Mouse (Mus musculus) adrenal gland, adult (tissue): Measurements from ENCODE around the gene Gyg.
A peak's percentile ranks its signal among the peaks of the same experiment; 100 is the strongest.
"Not testable (repeated sequence)": the region's sequence is repeated elsewhere in the genome, so short reads cannot be mapped to it uniquely, and the experiment has no call there.

Experiments
- DNase-seq, 2 experiments: peaks; one replicate each; pipeline ENCODE4 v3.0.0; 2022 to 2023; ENCODE audit warnings: low spot score in 1 of 2; ENCODE audit not compliant: inconsistent age in 2 of 2

Gene Gyg

DNA sequence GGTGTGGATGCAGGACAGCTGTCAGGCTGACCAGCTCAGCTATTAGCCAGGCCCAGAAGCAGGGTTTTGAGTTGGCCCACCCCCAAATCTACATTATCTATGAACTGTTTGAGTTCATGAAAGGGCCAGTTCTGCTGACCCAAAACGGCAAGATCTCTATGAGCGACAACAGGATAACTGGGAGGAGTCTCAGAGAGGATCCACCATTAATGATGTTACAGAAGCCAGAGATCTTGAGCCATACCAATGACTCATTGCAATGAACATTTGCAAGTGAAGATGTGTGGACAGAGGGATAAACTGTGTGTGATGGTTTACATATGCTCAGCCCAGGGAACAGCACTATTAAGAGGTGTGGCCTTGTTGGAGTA, 23.8 kb downstream of the Gyg start:
- no peak for DNase-seq

DNA sequence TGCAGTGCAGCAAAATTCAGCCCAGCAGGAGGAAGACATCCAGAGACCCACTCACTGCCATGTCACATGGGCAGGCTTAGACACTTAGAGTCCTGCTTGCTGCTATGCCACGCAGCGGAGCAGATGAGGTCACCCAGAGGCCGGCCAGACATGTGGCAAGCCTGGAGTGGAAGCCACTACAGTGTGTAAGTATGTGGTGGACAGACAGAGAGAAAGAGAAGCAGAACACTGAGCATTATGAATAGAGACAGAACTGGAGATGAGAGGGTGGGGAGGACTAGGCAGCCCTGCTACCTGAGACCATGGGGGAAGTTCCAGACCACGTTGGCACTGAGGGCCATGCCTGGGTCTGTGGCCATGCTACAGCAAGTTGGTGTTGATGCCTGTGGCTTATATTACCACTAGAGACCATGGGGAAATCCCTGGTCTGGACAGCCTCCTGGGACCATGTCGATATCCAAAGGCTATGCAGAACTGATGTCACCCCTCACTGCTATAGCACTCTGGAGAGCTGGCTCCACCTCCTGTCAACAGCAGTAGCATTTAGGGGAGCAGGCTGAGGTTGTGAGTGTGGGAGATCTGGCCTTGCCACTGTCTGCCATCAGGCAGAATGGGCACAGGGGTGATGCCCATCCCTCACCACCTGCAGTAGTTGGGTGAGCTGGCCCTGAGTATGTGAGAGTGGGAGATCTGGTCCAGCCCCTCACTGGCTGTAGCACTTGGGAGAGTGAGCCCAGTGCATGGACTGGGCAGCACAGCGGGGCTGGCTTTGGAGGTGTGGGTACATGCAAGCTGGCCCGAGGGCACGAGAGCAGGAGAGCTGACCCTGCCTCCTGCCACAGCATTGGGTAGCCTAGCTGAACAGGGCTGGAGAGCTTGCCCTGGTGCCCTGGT, 24.4 kb downstream of the Gyg start:
- DNase-seq, result no peak

DNA sequence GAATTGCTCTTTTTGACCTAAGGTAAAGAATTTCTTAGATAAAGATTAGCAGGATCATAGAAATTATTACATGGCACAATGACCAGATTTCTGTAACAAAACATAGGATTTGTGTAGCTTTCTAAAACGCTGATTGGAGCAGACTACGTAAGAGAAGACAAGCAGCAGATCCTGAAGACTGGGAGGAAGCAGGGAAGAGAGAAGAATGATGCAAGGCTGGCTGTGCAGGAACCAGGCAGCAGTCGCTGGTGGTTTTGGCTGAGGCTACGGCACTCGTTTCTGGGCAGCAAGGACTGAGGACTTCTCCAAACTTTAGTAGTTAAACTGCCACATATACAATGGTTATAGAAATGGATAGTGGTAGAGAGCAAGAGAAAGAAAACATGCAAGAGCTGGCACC, 25.6 kb downstream of the Gyg start:
- DNase-seq, result no peak

DNA sequence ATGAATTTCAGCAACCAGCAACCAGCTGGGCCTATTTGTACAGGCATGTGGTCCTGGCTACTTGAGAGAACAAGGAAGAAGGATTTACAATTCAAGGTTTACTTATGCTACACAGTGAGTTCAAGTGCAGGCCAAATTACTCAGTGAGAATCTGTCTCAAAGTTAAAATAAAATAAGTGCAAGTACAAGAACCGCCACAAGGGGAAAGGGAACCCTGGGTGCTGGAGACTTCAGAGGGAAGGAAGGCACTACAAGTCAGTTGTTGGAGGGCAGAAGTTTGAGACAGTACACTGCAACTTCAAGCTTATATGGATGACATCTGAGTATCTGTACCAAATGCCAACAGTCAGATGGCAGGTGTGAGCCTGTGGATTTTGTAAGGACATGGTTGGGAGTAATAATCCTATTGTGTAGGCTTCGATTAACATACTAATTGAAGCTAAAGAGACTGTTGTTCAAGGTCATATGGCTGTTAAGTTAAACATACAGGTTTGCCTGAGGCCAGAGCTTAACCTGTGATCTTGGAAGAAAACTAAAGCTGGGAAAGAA, 28.0 kb downstream of the Gyg start:
- peak in 1 of 2 experiments; percentile 33 for DNase-seq

DNA sequence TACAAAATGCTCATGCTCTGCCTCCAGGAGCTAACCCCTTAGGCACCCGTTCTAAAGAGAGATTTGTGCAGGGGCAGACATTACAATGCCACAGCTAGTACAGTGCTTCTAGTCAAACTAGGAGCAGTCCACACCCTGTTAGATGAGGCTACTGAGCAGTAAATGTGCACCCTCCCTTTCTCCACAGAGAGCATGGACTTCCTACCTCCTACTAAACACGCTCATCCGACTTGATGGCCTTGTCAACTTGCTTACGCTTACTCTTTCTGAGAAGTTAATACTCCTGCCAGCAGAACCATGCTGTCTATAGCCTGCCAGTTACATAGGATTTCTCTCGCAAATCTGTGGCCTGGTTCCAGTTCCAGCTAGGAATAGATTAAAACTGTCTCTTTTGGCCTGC, 29.5 kb downstream of the Gyg start:
- DNase-seq, result no peak

DNA sequence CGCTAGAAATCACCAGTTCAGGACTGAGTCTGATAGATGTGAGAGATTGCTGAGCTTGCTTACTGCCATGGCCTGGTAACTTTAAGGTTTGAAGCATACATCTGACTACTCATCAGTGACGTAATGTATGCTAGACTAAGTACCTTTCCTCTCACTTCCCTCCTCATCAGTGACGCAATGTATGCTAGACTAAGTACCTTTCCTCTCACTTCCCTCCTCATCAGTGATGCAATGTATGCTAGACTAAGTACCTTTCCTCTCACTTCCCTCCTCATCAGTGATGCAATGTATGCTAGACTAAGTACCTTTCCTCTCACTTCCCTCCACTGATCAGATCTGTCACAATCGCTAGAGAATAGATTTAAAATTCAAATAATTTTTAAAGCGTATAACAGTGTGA, 33.5 kb downstream of the Gyg start:
- DNase-seq, result not testable (repeated sequence)

DNA sequence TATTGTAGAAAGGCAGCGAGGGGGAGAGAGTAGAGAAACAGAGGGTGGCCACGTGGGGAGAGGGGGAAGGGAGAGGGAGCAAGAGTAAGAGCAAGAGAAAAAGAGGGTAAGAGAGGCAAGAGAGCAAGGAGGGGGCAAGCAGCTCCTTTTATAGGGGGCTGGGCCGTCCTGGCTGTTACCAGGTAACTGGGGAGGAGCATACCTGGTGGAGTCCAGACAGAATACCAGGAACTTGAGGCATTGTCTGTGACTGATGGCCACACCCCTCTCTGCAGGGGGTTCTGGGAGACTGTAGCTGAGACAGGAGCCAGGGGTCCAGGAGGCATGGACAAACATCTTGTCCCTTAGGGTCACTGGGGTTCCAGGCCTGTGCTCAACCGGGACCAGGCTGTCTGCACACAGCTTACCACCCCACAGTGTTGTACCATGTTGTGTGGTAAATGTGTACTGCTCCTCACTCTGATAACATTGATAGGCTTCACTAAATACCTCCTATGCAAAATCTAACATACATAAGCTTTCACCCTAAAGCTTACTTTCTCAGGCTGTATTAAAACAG, 35.4 kb downstream of the Gyg start:
- peak in 1 of 2 experiments; percentile 12 for DNase-seq

DNA sequence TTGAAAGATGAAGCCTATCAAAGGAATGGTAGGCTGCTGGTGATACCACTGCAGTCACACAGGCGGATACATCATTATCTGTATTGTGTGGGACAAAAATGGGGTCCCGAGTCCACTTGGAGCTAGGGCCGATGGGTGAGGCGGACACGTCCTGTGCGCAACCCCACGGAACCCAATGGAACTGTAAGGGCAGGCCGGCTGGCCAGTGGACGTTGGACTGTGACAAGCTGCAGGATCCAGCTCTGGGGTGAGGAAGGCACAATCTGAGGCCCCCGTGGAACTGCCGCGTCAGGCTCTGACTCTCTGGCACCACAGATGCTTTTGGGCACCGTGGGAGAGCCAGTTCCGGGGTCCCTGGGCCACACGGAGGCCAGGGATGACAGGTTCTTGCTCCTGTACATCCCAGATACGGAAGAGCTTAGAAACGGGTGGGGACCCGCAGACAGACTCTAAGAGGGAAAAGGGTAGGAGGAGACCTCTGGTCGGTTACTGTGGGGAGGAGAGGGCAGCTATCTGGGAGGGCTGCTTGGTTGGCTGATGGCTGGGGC, 36.0 kb downstream of the Gyg start:
- DNase-seq, result peak in 1 of 2 experiments; percentile 11

DNA sequence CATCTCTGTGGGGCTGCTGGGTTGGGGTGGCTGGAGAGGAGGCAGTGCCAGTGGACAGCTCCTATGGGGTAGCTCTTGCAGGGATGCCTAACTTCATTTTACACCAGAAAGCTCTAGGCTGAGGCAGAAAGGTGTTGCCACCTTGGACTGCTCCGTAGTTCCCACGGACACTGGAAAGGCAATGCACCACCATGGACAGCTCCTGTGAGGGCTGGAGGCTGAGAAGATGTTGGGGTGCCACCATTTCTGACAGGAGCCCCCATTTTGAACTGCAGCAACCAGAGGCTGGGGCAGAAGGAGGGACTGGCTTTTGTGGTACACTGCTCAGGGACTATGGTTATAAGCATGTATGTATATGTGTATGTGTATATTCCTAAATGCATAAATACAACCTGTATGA, 43.2 kb downstream of the Gyg start:
- DNase-seq, result no peak

DNA sequence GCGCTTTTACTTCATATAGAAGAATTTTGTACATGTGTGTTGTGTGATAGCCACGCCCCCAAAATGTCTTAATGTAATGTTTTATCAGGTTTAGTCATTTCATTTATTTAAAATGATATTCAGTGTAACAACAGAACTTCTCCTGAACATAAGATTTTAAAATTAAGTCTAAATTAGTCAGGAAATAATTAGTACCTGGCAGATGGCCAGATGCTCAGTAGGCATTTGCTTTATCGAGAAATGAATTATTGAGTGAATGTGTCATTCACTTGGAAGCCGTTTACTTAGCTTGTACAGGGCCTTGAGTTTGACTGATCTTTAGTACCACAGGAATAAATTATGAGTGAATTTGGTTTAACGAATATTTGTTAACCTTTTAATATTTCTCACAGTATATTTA, 46.2 kb downstream of the Gyg start:
- no peak for DNase-seq

DNA sequence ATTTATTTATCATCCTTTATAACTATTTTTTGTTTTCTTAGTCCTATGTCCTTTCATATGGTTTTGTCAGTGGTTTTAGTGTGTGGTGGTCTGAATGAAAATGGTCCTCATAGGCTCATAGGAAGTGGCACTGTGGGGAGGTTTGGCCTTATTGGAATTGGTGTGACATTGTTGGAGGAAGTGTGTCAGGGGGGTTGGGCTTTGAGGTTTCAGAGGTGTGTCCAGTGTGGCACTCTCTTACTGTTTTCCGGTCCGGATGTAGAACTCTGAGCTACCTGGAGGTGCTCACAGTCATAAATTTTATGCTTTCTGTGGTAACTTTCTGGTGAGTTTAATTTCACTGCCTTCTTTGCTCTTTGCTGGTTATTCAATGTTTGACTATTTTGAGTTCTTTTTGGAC, 50.3 kb downstream of the Gyg start:
- DNase-seq, result no peak

DNA sequence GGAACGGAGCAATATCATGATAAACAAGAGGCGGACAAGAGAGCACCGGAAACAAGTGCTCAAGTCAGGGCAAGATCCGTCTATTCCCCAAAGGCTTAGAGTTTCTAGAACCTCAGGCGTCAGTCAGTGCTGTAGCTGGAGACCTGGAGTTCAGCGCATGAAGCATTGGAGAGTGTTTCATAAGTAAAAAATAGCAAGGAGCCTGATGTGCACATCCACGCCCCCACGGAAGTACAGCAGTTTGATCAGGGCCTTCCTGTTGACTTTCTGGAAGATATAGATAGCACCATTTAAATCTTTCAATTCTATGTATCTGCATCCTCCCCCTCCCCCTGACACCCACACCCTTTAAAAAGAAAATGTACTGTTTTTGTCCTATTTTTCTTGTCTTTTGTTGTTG, 50.8 kb downstream of the Gyg start:
- DNase-seq, result no peak

DNA sequence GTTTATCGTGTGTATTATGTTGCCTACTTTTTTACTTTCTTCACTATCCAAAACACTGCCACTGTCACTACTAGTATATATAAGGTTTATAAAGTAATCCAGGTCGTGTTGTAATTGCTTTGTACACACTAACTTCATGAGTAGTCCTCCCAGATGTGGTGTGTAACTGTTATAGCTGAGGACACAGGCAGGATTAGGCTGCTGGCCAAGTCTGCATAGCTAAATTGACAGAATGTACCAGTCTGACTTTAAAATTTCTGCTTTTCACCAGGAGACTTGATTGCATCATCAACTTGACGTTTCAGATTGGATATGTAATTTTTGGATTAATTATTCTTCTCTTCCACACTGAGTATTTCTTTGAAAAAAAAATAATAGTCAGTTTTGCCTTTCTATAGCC, 51.3 kb downstream of the Gyg start:
- no peak for DNase-seq

DNA sequence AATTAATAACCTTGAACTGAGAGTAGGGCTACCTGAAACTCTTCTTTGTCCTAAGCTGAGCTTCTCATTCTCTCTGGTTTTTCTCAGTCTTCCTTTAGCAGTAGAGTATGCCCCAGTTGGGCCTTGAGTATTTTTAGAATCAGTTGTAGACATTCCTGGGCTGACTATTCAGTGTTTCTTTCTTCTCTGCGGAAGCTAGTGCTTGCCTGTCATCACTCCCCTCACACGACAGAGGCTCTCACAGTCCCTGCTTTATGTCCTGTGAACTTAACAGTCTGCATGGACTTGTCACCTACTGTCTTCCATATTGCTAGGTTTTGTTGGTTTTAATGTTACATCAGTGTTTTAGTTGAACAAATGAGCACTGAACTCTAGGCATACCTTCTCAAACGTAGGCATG, 73.0 kb downstream of the Gyg start:
- no peak for DNase-seq

DNA sequence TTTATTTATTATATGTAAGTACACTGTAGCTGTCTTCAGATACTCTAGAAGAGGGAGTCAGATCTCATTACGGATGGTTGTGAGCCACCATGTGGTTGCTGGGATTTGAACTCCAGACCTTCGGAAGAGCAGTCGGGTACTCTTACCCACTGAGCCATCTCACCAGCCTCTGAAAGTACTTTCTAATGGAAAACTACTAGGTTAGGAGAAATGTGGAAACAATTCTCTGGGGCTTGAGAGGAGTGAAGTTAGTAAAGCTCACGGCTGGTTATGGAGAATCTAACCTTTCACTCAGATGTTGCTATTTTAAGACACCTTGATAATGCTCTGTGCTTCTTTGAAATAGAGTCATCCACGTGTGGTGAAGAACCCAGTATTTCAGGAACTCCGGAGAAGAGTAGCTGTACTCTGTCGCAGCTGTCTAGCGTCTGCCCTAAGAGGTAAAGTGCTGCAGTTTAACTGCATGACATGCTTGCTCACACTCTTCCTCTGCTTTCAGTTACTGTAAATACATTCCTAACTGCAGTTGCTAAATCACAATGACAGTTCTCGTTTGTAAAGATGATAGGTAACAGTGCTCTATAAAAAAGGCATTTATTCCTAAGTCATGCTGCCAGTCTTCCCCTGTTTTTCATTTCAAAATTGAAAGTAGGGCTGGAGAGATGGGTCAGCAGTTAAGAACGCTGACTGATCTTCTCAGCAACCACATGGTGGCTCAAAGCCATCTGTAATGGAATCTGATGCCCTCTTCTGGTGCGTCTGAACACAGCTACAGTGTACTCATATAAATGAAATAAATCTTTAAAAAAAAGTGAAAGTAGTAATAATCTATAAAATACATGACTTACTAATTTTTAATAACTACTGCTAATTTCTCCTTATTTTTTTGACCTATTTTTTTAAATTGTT, 78.7 kb downstream of the Gyg start:
- peak; percentile 16 to 42 for DNase-seq
